In genomic region chrX:103274325-103274724, GRCm38 (mm10) we compare ENCODE assay signal across 12 mouse cellular contexts. TPM values are rescaled to one million over a fixed set of nuclear protein-coding genes. Genes with fewer than 3 reads are reported as not detected.
A peak's percentile ranks its signal among the peaks of the same experiment; 100 is the strongest.
DNase-seq lines count a peak whose midpoint lies in the region; ATAC-seq lines count a peak whose summit lies in the region.
"Had no signal": no experiment of that assay in that cellular context is flagged by ENCODE, and none has a peak within 500 bp of the region (broad histone marks: within the 10 kb centered on the region; RNA-seq: fewer than 3 reads in every experiment).

No protein-coding gene starts in this region.

- 86% methylated on average over 4 of the region's 5 CpGs for WGBS in midbrain, embryonic 14.5 days
- WGBS in midbrain, embryonic 10.5 days = 86% methylated on average over 4 of the region's 5 CpGs
- WGBS in midbrain, embryonic 16.5 days = 82% methylated on average over 4 of the region's 5 CpGs

- no peaks in the 10 kb centered on the region for H3K4me1 ChIP-seq in midbrain, embryonic 14.5 days (ENCODE audit: control insufficient read depth, insufficient read depth, low read length)
- no peaks in the 10 kb centered on the region for H3K4me1 ChIP-seq in midbrain, embryonic 10.5 days
- H3K4me1 ChIP-seq in midbrain, embryonic 16.5 days (ENCODE audit: control insufficient read depth, insufficient read depth, low read length) = no peaks in the 10 kb centered on the region
- H3K4me1 ChIP-seq: midbrain, embryonic 13.5 days had no signal

- H3K27me3 ChIP-seq in midbrain, embryonic 14.5 days (ENCODE audit: control insufficient read depth, insufficient read depth, low read length) = no peaks in the 10 kb centered on the region
- peaks cover 71% of the 10 kb centered on the region for H3K27me3 ChIP-seq in midbrain, embryonic 10.5 days (ENCODE audit: low read depth, poor library complexity, severe bottlenecking)
- H3K27me3 ChIP-seq in midbrain, embryonic 16.5 days (ENCODE audit: control insufficient read depth, insufficient read depth, low read depth, low read length) = peaks cover 2% of the 10 kb centered on the region; the same call in 1 of the 2 replicates

- no peak overlapping the region for H3K27ac ChIP-seq in midbrain, embryonic 14.5 days (replicated peaks; ENCODE audit: low read depth, low read length)
- no peak overlapping the region for H3K27ac ChIP-seq in midbrain, embryonic 10.5 days (replicated peaks)
- no peak overlapping the region for H3K27ac ChIP-seq in midbrain, embryonic 16.5 days (ENCODE audit: low read length)
- H3K27ac ChIP-seq: midbrain, embryonic 13.5 days had no signal

- no peaks in the 10 kb centered on the region for H3K36me3 ChIP-seq in midbrain, embryonic 14.5 days (ENCODE audit: control insufficient read depth, insufficient read depth, low read length)
- no peaks in the 10 kb centered on the region for H3K36me3 ChIP-seq in midbrain, embryonic 10.5 days
- H3K36me3 ChIP-seq in midbrain, embryonic 16.5 days (ENCODE audit: control insufficient read depth, insufficient read depth, low read length) = no peaks in the 10 kb centered on the region
- H3K36me3 ChIP-seq: midbrain, embryonic 13.5 days had no signal

- no peak overlapping the region for H3K4me3 ChIP-seq in midbrain, embryonic 14.5 days (replicated peaks; ENCODE audit: low read depth, low read length)
- no peak overlapping the region for H3K4me3 ChIP-seq in midbrain, embryonic 10.5 days
- no peak overlapping the region for H3K4me3 ChIP-seq in midbrain, embryonic 16.5 days (ENCODE audit: low read depth, low read length)
- H3K4me3 ChIP-seq: midbrain, embryonic 13.5 days had no signal

- H3K4me2 ChIP-seq in midbrain, embryonic 14.5 days (ENCODE audit: low read length) = no peak overlapping the region
- H3K4me2 ChIP-seq in midbrain, embryonic 16.5 days (ENCODE audit: low read length) = no peak overlapping the region
- H3K4me2 ChIP-seq: midbrain, embryonic 13.5 days had no signal

- H3K9me3 ChIP-seq in midbrain, embryonic 14.5 days (ENCODE audit: control insufficient read depth, low read length) = no peaks in the 10 kb centered on the region
- H3K9me3 ChIP-seq in midbrain, embryonic 10.5 days (replicated peaks) = no peaks in the 10 kb centered on the region
- no peaks in the 10 kb centered on the region for H3K9me3 ChIP-seq in midbrain, embryonic 16.5 days (replicated peaks; ENCODE audit: control insufficient read depth, low read length, poor library complexity, severe bottlenecking)
- H3K9me3 ChIP-seq: midbrain, embryonic 13.5 days had no signal

- no peak for ATAC-seq in midbrain, embryonic 14.5 days (ENCODE audit: low FRiP score, low TSS enrichment)
- ATAC-seq in midbrain, embryonic 16.5 days = no peak
- ATAC-seq: midbrain, embryonic 13.5 days had no signal

- H3K9ac ChIP-seq in midbrain, embryonic 14.5 days (replicated peaks; ENCODE audit: low read length) = no peak overlapping the region
- no peak overlapping the region for H3K9ac ChIP-seq in midbrain, embryonic 16.5 days (ENCODE audit: low read depth, low read length)
- H3K9ac ChIP-seq: midbrain, embryonic 13.5 days had no signal

- peak; percentile 21 for DNase-seq in gastrocnemius, postnatal 10 days
- DNase-seq in gastrocnemius, adult 18-20 months (ENCODE audit: low spot score) = no peak
- DNase-seq in midbrain, embryonic 14.5 days = peak; percentile 43
- no peak for DNase-seq in midbrain, embryonic 10.5 days (ENCODE audit: low spot score)
- DNase-seq in NIH3T3 (ENCODE audit: low read depth) = peak; percentile 44
- DNase-seq in lung, postnatal 10 days = peak; percentile 18
- DNase-seq in spleen, adult 12 weeks (ENCODE audit: low spot score) = no peak

RNA-seq across cellular contexts. Expression of gene Cdx4, which starts 46.9 kb away (rescaled TPM):
- total RNA-seq in gastrocnemius, postnatal 10 days (2021) = not detected
- total RNA-seq in gastrocnemius, adult 18-20 months (2021) = not detected
- polyA plus RNA-seq in midbrain, embryonic 14.5 days (2014; fragmentation: Nextera tagmentation; extraction: Ambion mirVana) = not detected in 2 replicates
- not detected in 2 replicates for polyA plus RNA-seq in midbrain, embryonic 10.5 days (2016; fragmentation: Nextera tagmentation; extraction: Ambion mirVana)
- polyA plus RNA-seq in midbrain, embryonic 16.5 days (2015; fragmentation: Nextera tagmentation; extraction: Ambion mirVana) = not detected in 2 replicates
- total RNA-seq: adrenal gland, adult 18-20 months; left cerebral cortex, postnatal 25 days had no signal
- polyA plus RNA-seq: heart, postnatal 0 days; midbrain, embryonic 13.5 days had no signal

Comparison
In these comparisons a context has a peak if more than half of its experiments do, and no peak if none do; other contexts are left out.
1. DNase-seq: peak in gastrocnemius, postnatal 10 days (single experiment), midbrain, embryonic 14.5 days (single experiment), NIH3T3 (single experiment) and lung, postnatal 10 days (single experiment); none in gastrocnemius, adult 18-20 months (single experiment), midbrain, embryonic 10.5 days (single experiment) and spleen, adult 12 weeks (single experiment).